Mouse (Mus musculus) lung, embryonic 16.5 days (tissue): Measurements from ENCODE around the gene Olfr478. TPM values are rescaled to one million over a fixed set of nuclear protein-coding genes. Genes with fewer than 3 reads are reported as not detected.
"Not testable (repeated sequence)": the region's sequence is repeated elsewhere in the genome, so short reads cannot be mapped to it uniquely, and the experiment has no call there.

Experiments used
- ATAC-seq: fragments of 200-750 bp; cut with Nextera tagmentation; 2 replicates; pipeline ENCODE4 v1.8.0; 2017; ENCODE audit warnings: low read depth, mild to moderate bottlenecking, moderate library complexity
- H3K27ac ChIP-seq: fragments of 300-500 bp; sonication (generic); 2 replicates; pipeline ENCODE4 v1.5.1; 2014; ENCODE audit warnings: mild to moderate bottlenecking, control low read depth, low read length
- H3K27me3 ChIP-seq: fragments of 300-500 bp; sonication (generic); 2 replicates; pipeline ENCODE4 v1.6.1; 2014; ENCODE audit warnings: low read depth, low read length, mixed read lengths; ENCODE audit not compliant: control insufficient read depth, insufficient read depth
- H3K36me3 ChIP-seq: fragments of 300-500 bp; sonication (generic); 2 replicates; pipeline ENCODE4 v1.6.1; 2014; ENCODE audit warnings: low read length; ENCODE audit not compliant: control insufficient read depth, insufficient read depth
- H3K4me1 ChIP-seq: fragments of 300-500 bp; sonication (generic); replicated peaks from 2 replicates; pipeline ENCODE4 v1.6.1; 2014; ENCODE audit warnings: low read length, mixed read lengths; ENCODE audit not compliant: control insufficient read depth, insufficient read depth
- H3K4me2 ChIP-seq: fragments of 300-500 bp; sonication (generic); 2 replicates; pipeline ENCODE4 v1.6.1; 2014; ENCODE audit warnings: low read depth, low read length, control low read depth
- H3K4me3 ChIP-seq: fragments of 300-500 bp; sonication (generic); 2 replicates; pipeline ENCODE4 v1.5.1; 2014; ENCODE audit warnings: mild to moderate bottlenecking, low read length, control low read depth
- H3K9ac ChIP-seq: fragments of 300-500 bp; sonication (generic); 2 replicates; pipeline ENCODE4 v1.6.1; 2014; ENCODE audit warnings: low read length, control low read depth
- H3K9me3 ChIP-seq: fragments of 300-500 bp; sonication (generic); 2 replicates; pipeline ENCODE4 v1.6.1; 2016; ENCODE audit warnings: low read length; ENCODE audit not compliant: control insufficient read depth
- WGBS: fragments of 180-500 bp; shearing (Covaris S2); extraction: QIAGEN DNeasy Blood & Tissue Kit; methylation state at CpG from one replicate; pipeline ENCODE4 v1.1.7; 2014; 5-methylcytosine and 5-hydroxymethylcytosine counted together
- polyA plus RNA-seq: library from polyadenylated mRNA; unstranded; fragments of >200 nt; fragmentation: Nextera tagmentation; extraction: Ambion mirVana; gene quantifications from 2 replicates; pipeline ENCODE4 v1.2.1, GENCODE M21; 2015

Olfr478 gene
- polyA plus RNA-seq = not detected in 2 replicates

GRCm38 (mm10) chr7:108033889-108034288 is at the start of gene Olfr478:
Gene Olfr478, minus strand, starts transcription at chr7:108033989.
- Histone ChIP-seq H3K9ac (no peak within 1 kb of the TSS), H3K4me1 (no peaks in the 10 kb centered on the region), H3K27me3 (no peaks in the 10 kb centered on the region), H3K9me3 (no peaks in the 10 kb centered on the region; the same call in none of the 2 replicates), H3K36me3 (no peaks in the 10 kb centered on the region), H3K27ac (no peak within 1 kb of the TSS), H3K4me2 (no peak within 1 kb of the TSS), H3K4me3 (no peak within 1 kb of the TSS)
- ATAC-seq = no peak
- WGBS = 67% methylated on average over 3 of the region's 3 CpGs

- Histone ChIP-seq H3K27me3 (no peaks in the 10 kb centered on the region), H3K27ac (no peak within 1 kb of the TSS)
- no peak for ATAC-seq
Measured at GRCm38 (mm10) chr7:108079555-108079954, 45.8 kb upstream of the Olfr478 start, which contains the start of gene Olfr481. Gene Olfr481, plus strand, starts transcription at chr7:108079855.

GRCm38 (mm10) chr7:108067246-108067645 is 33.5 kb upstream of the Olfr478 start, which contains the start of gene Olfr480:
Gene Olfr480, minus strand, starts transcription at chr7:108067346.
- Histone ChIP-seq H3K27me3 (no peaks in the 10 kb centered on the region), H3K9me3 (no peaks in the 10 kb centered on the region), H3K27ac (no peak within 1 kb of the TSS), H3K4me2 (no peak within 1 kb of the TSS), H3K9ac (no peak within 1 kb of the TSS), H3K36me3 (no peaks in the 10 kb centered on the region), H3K4me3 (no peak within 1 kb of the TSS), H3K4me1 (no peaks in the 10 kb centered on the region)
- WGBS = 83% methylated on average over 1 of the region's 1 CpGs
- no peak for ATAC-seq

More at GRCm38 (mm10) chr7:108079555-108079954, 45.8 kb upstream of the Olfr478 start, which contains the start of gene Olfr481:
- no peak within 1 kb of the TSS for H3K4me3 ChIP-seq
- H3K4me2 ChIP-seq = no peak within 1 kb of the TSS
- H3K9me3 ChIP-seq = no peaks in the 10 kb centered on the region
- no peaks in the 10 kb centered on the region for H3K4me1 ChIP-seq
- H3K36me3 ChIP-seq = no peaks in the 10 kb centered on the region
- no peak within 1 kb of the TSS for H3K9ac ChIP-seq

GRCm38 (mm10) chr7:108050393-108050792 is 16.6 kb upstream of the Olfr478 start, which contains the start of gene Olfr479:
Gene Olfr479, plus strand, starts transcription at chr7:108050693.
- no peaks in the 10 kb centered on the region for H3K4me1 ChIP-seq
- no peak within 1 kb of the TSS for H3K4me3 ChIP-seq
- H3K4me2 ChIP-seq = no peak within 1 kb of the TSS
- no peaks in the 10 kb centered on the region for H3K36me3 ChIP-seq
- H3K27ac ChIP-seq = no peak within 1 kb of the TSS
- no peak for ATAC-seq
- H3K9ac ChIP-seq = no peak within 1 kb of the TSS
- no peaks in the 10 kb centered on the region for H3K9me3 ChIP-seq
- H3K27me3 ChIP-seq = no peaks in the 10 kb centered on the region
- 84% methylated on average over 2 of the region's 2 CpGs for WGBS

- not testable (repeated sequence) for H3K4me2 ChIP-seq, H3K36me3 ChIP-seq, ATAC-seq, H3K27ac ChIP-seq, H3K27me3 ChIP-seq, H3K4me1 ChIP-seq, H3K9me3 ChIP-seq, H3K4me3 ChIP-seq, H3K9ac ChIP-seq
Measured at GRCm38 (mm10) chr7:108014256-108014655, 19.5 kb downstream of the Olfr478 start.

- no peak for ATAC-seq
- H3K9ac ChIP-seq = no peak within 1 kb of the TSS
Measured at GRCm38 (mm10) chr7:107986393-107986792, 47.4 kb downstream of the Olfr478 start, which contains the start of gene Olfr477. Gene Olfr477, plus strand, starts transcription at chr7:107986693.

More at GRCm38 (mm10) chr7:107986393-107986792, 47.4 kb downstream of the Olfr478 start, which contains the start of gene Olfr477:
- H3K4me2 ChIP-seq = no peak within 1 kb of the TSS
- H3K27me3 ChIP-seq = no peaks in the 10 kb centered on the region
- H3K9me3 ChIP-seq = no peaks in the 10 kb centered on the region
- WGBS = 69% methylated on average over 2 of the region's 2 CpGs
- no peak within 1 kb of the TSS for H3K27ac ChIP-seq
- no peaks in the 10 kb centered on the region for H3K4me1 ChIP-seq
- no peaks in the 10 kb centered on the region for H3K36me3 ChIP-seq
- H3K4me3 ChIP-seq = no peak within 1 kb of the TSS

Other genes with a start within 250 kb of the Olfr478 start
- not detected in 2 replicates for gene Ovch2, start 232.8 kb downstream of the Olfr478 start, polyA plus RNA-seq
- not detected in 2 replicates for gene Olfr467, start 221.7 kb downstream of the Olfr478 start, polyA plus RNA-seq
- not detected in 2 replicates for gene Olfr469, start 208.4 kb downstream of the Olfr478 start, polyA plus RNA-seq
- not detected in 2 replicates for gene Olfr470, start 186.5 kb downstream of the Olfr478 start, polyA plus RNA-seq
- gene Olfr472, start 136.1 kb downstream of the Olfr478 start, polyA plus RNA-seq = not detected in 2 replicates
- not detected in 2 replicates for gene Olfr473, start 103.5 kb downstream of the Olfr478 start, polyA plus RNA-seq
- gene Olfr474, start 79.3 kb downstream of the Olfr478 start, polyA plus RNA-seq = not detected in 2 replicates
- not detected in 2 replicates for gene Olfr476, start 69.2 kb downstream of the Olfr478 start, polyA plus RNA-seq
- not detected in 2 replicates for gene Olfr477, start 47.3 kb downstream of the Olfr478 start, polyA plus RNA-seq
- gene Olfr479, start 16.7 kb upstream of the Olfr478 start, polyA plus RNA-seq = not detected in 2 replicates
- gene Olfr480, start 33.4 kb upstream of the Olfr478 start, polyA plus RNA-seq = not detected in 2 replicates
- gene Olfr481, start 45.9 kb upstream of the Olfr478 start, polyA plus RNA-seq = not detected in 2 replicates
- gene Olfr482, start 63.6 kb upstream of the Olfr478 start, polyA plus RNA-seq = 0.11 and 0.20 TPM in 2 replicates
- gene Olfr483, start 66.9 kb upstream of the Olfr478 start, polyA plus RNA-seq = not detected in 2 replicates
- gene Olfr484, start 93.5 kb upstream of the Olfr478 start, polyA plus RNA-seq = not detected in 2 replicates
- not detected in 2 replicates for gene Olfr485, start 125.9 kb upstream of the Olfr478 start, polyA plus RNA-seq
- gene Olfr486, start 138.8 kb upstream of the Olfr478 start, polyA plus RNA-seq = not detected in 2 replicates
- gene Olfr487, start 180.6 kb upstream of the Olfr478 start, polyA plus RNA-seq = not detected in 2 replicates
- gene Olfr488, start 224.4 kb upstream of the Olfr478 start, polyA plus RNA-seq = not detected in 2 replicates